ENCODE assay signal across 8 mouse cellular contexts in the genomic region with DNA sequence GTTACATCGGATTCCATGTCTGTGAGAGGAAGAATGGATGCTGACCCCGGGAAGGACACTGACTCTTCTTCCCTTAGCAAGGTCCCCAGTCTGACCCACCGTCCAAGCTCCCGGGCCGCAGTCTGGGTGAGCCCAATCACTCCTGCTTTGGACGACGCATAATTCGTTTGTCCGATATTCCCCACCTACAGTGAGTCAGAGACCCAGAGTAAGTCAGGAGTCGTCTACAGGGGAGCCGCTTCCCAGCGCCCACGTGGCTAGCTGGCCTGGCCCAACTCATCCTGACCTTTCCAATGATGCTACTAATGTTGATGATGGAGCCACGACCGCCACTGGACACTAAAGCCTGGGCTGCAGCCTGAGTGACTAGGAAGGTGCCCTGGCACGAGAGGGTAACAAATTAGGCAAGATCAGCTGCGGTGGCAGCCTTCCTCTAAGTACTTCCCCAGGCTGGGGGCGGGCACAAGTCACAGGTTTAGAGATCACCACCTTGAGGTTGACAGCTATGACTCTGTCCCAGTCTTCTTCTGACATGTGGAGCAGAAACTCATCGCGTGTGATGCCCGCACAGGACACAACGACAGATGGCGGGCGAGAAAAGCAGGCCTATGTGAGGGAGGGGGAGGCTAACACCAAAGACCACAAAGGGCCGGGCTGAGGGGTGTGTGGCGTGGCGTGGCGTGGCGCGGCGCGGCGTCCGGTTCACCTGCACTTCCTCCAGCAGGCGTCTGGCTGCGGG. TPM values are rescaled to one million over a fixed set of nuclear protein-coding genes. Genes with fewer than 3 reads are reported as not detected.
DNase-seq lines count a peak whose midpoint lies in the region; ATAC-seq lines count a peak whose summit lies in the region.

No protein-coding gene starts in this region.

- peak; percentile 25 for DNase-seq in cerebellum, adult 11 months
- no peak for DNase-seq in cerebellum, postnatal 4 days (ENCODE audit: low spot score in 2 of 2)
- DNase-seq in CD4-positive, CD25-positive, alpha-beta regulatory T cell, adult 2 months (ENCODE audit: low read depth, low spot score) = peak; percentile 85
- DNase-seq in embryonic facial prominence, embryonic 10.5 days (ENCODE audit: low spot score) = peak; percentile 40
- no peak for DNase-seq in ovary, postnatal 36 days (ENCODE audit: low spot score)

- H3K36me3 ChIP-seq in embryonic facial prominence, embryonic 10.5 days (replicated peaks) = peaks cover 44% of the 10 kb centered on the region
- H3K36me3 ChIP-seq in hindbrain, embryonic 15.5 days = peaks cover 15% of the 10 kb centered on the region
- H3K36me3 ChIP-seq in liver, embryonic 15.5 days (replicated peaks) = peaks cover 35% of the 10 kb centered on the region
- H3K36me3 ChIP-seq in neural tube, embryonic 12.5 days = peaks cover 32% of the 10 kb centered on the region

- H3K4me3 ChIP-seq in embryonic facial prominence, embryonic 10.5 days = peak overlapping the region; percentile 96
- peak overlapping the region; percentile 63 for H3K4me3 ChIP-seq in hindbrain, embryonic 15.5 days
- peak overlapping the region; percentile 75 for H3K4me3 ChIP-seq in liver, embryonic 15.5 days (replicated peaks)
- peak overlapping the region; percentile 61 for H3K4me3 ChIP-seq in neural tube, embryonic 12.5 days

- peak overlapping the region; percentile 92 for H3K4me2 ChIP-seq in hindbrain, embryonic 15.5 days
- peak overlapping the region; percentile 99 for H3K4me2 ChIP-seq in liver, embryonic 15.5 days
- peak overlapping the region; percentile 98 for H3K4me2 ChIP-seq in neural tube, embryonic 12.5 days (replicated peaks)

- 7% methylated on average over 36 of the region's 36 CpGs for WGBS in embryonic facial prominence, embryonic 10.5 days
- 2% methylated on average over 36 of the region's 36 CpGs for WGBS in hindbrain, embryonic 15.5 days
- WGBS in liver, embryonic 15.5 days (ENCODE audit: insufficient replicate concordance) = 12% methylated on average over 36 of the region's 36 CpGs
- WGBS in neural tube, embryonic 12.5 days = 3% methylated on average over 36 of the region's 36 CpGs

- peak overlapping the region; percentile 55 for H3K9ac ChIP-seq in hindbrain, embryonic 15.5 days
- H3K9ac ChIP-seq in liver, embryonic 15.5 days = peak overlapping the region; percentile 67
- peak overlapping the region; percentile 96 for H3K9ac ChIP-seq in neural tube, embryonic 12.5 days

- H3K27me3 ChIP-seq in embryonic facial prominence, embryonic 10.5 days (replicated peaks; ENCODE audit: low read depth, poor library complexity, severe bottlenecking) = no peaks in the 10 kb centered on the region
- no peaks in the 10 kb centered on the region for H3K27me3 ChIP-seq in hindbrain, embryonic 15.5 days
- H3K27me3 ChIP-seq in liver, embryonic 15.5 days = peaks cover 3% of the 10 kb centered on the region; the same call in 1 of the 2 replicates
- H3K27me3 ChIP-seq in neural tube, embryonic 12.5 days (replicated peaks) = no peaks in the 10 kb centered on the region

- peak overlapping the region; percentile 97 for H3K27ac ChIP-seq in embryonic facial prominence, embryonic 10.5 days (replicated peaks)
- peak overlapping the region; percentile 98 for H3K27ac ChIP-seq in hindbrain, embryonic 15.5 days (replicated peaks)
- peak overlapping the region; percentile 81 for H3K27ac ChIP-seq in liver, embryonic 15.5 days (replicated peaks)
- H3K27ac ChIP-seq in neural tube, embryonic 12.5 days = peak overlapping the region; percentile 84

- peaks cover 79% of the 10 kb centered on the region for H3K4me1 ChIP-seq in embryonic facial prominence, embryonic 10.5 days
- H3K4me1 ChIP-seq in hindbrain, embryonic 15.5 days (replicated peaks) = peaks cover 77% of the 10 kb centered on the region
- H3K4me1 ChIP-seq in liver, embryonic 15.5 days (replicated peaks) = peaks cover 74% of the 10 kb centered on the region
- H3K4me1 ChIP-seq in neural tube, embryonic 12.5 days = peaks cover 67% of the 10 kb centered on the region

- no peaks in the 10 kb centered on the region for H3K9me3 ChIP-seq in embryonic facial prominence, embryonic 10.5 days
- H3K9me3 ChIP-seq in hindbrain, embryonic 15.5 days = no peaks in the 10 kb centered on the region
- H3K9me3 ChIP-seq in liver, embryonic 15.5 days (replicated peaks) = no peaks in the 10 kb centered on the region
- no peaks in the 10 kb centered on the region for H3K9me3 ChIP-seq in neural tube, embryonic 12.5 days

- no peak for ATAC-seq in hindbrain, embryonic 15.5 days (ENCODE audit: low FRiP score, low read depth)
- ATAC-seq in liver, embryonic 15.5 days (ENCODE audit: insufficient read depth) = no peak
- no peak for ATAC-seq in neural tube, embryonic 12.5 days (ENCODE audit: low FRiP score, low read depth)

RNA-seq across cellular contexts. Expression of a gene that starts 0.8 kb away (rescaled TPM):
- polyA plus RNA-seq in embryonic facial prominence, embryonic 10.5 days (2016; fragmentation: Nextera tagmentation; extraction: Ambion mirVana) = 41.4 and 44.8 TPM in 2 replicates
- polyA plus RNA-seq in hindbrain, embryonic 15.5 days (2015; fragmentation: Nextera tagmentation; extraction: Ambion mirVana) = 64.8 and 71.9 TPM in 2 replicates
- 30.7 and 37.0 TPM in 2 replicates for polyA plus RNA-seq in liver, embryonic 15.5 days (2015; fragmentation: Nextera tagmentation; extraction: Ambion mirVana)
- polyA plus RNA-seq in neural tube, embryonic 12.5 days (2016; fragmentation: Nextera tagmentation; extraction: Ambion mirVana) = 61.3 and 70.6 TPM in 2 replicates

RNA-seq across cellular contexts. Expression of a gene that starts 2.6 kb away (rescaled TPM):
- polyA plus RNA-seq in embryonic facial prominence, embryonic 10.5 days (2016; fragmentation: Nextera tagmentation; extraction: Ambion mirVana) = 11.0 and 11.6 TPM in 2 replicates
- 22.1 and 24.9 TPM in 2 replicates for polyA plus RNA-seq in hindbrain, embryonic 15.5 days (2015; fragmentation: Nextera tagmentation; extraction: Ambion mirVana)
- 5.5 and 7.2 TPM in 2 replicates for polyA plus RNA-seq in liver, embryonic 15.5 days (2015; fragmentation: Nextera tagmentation; extraction: Ambion mirVana)
- polyA plus RNA-seq in neural tube, embryonic 12.5 days (2016; fragmentation: Nextera tagmentation; extraction: Ambion mirVana) = 25.9 and 30.7 TPM in 2 replicates

RNA-seq across cellular contexts. Expression of a gene that starts 4.4 kb away (rescaled TPM):
- 167 and 177 TPM in 2 replicates for polyA plus RNA-seq in embryonic facial prominence, embryonic 10.5 days (2016; fragmentation: Nextera tagmentation; extraction: Ambion mirVana)
- 166 and 176 TPM in 2 replicates for polyA plus RNA-seq in hindbrain, embryonic 15.5 days (2015; fragmentation: Nextera tagmentation; extraction: Ambion mirVana)
- 56.3 and 68.5 TPM in 2 replicates for polyA plus RNA-seq in liver, embryonic 15.5 days (2015; fragmentation: Nextera tagmentation; extraction: Ambion mirVana)
- 172 and 173 TPM in 2 replicates for polyA plus RNA-seq in neural tube, embryonic 12.5 days (2016; fragmentation: Nextera tagmentation; extraction: Ambion mirVana)

RNA-seq across cellular contexts. Expression of a gene that starts 4.5 kb away (rescaled TPM):
- 44.7 and 47.9 TPM in 2 replicates for polyA plus RNA-seq in embryonic facial prominence, embryonic 10.5 days (2016; fragmentation: Nextera tagmentation; extraction: Ambion mirVana)
- polyA plus RNA-seq in hindbrain, embryonic 15.5 days (2015; fragmentation: Nextera tagmentation; extraction: Ambion mirVana) = 57.8 and 61.1 TPM in 2 replicates
- polyA plus RNA-seq in liver, embryonic 15.5 days (2015; fragmentation: Nextera tagmentation; extraction: Ambion mirVana) = 16.7 and 19.3 TPM in 2 replicates
- polyA plus RNA-seq in neural tube, embryonic 12.5 days (2016; fragmentation: Nextera tagmentation; extraction: Ambion mirVana) = 65.2 and 69.1 TPM in 2 replicates

RNA-seq across cellular contexts. Expression of a gene that starts 12.2 kb away (rescaled TPM):
- polyA plus RNA-seq in embryonic facial prominence, embryonic 10.5 days (2016; fragmentation: Nextera tagmentation; extraction: Ambion mirVana) = 1.0 and 1.2 TPM in 2 replicates
- polyA plus RNA-seq in hindbrain, embryonic 15.5 days (2015; fragmentation: Nextera tagmentation; extraction: Ambion mirVana) = 4.5 and 5.4 TPM in 2 replicates
- 0.59 and 0.79 TPM in 2 replicates for polyA plus RNA-seq in liver, embryonic 15.5 days (2015; fragmentation: Nextera tagmentation; extraction: Ambion mirVana)
- 5.7 and 6.3 TPM in 2 replicates for polyA plus RNA-seq in neural tube, embryonic 12.5 days (2016; fragmentation: Nextera tagmentation; extraction: Ambion mirVana)

Comparison
In these comparisons a context has a peak if more than half of its experiments do, and no peak if none do; other contexts are left out.
1. DNase-seq: peak in cerebellum, adult 11 months (single experiment), CD4-positive, CD25-positive, alpha-beta regulatory T cell, adult 2 months (single experiment) and embryonic facial prominence, embryonic 10.5 days (single experiment); none in cerebellum, postnatal 4 days (0 of 2) and ovary, postnatal 36 days (single experiment).
2. Peak in every context shown above with its lines, with median percentiles within 50 percentile points of each other: H3K27ac ChIP-seq, H3K4me3 ChIP-seq, H3K4me2 ChIP-seq and H3K9ac ChIP-seq.